Mouse (Mus musculus): ENCODE measurements at regions not wholly inside any gene's neighbourhood (a gene's known extent, or its start where the extent isn't known, plus 50 kb on each side); places are given as distances from the start of the nearest gene placed in this dataset.

DNA sequence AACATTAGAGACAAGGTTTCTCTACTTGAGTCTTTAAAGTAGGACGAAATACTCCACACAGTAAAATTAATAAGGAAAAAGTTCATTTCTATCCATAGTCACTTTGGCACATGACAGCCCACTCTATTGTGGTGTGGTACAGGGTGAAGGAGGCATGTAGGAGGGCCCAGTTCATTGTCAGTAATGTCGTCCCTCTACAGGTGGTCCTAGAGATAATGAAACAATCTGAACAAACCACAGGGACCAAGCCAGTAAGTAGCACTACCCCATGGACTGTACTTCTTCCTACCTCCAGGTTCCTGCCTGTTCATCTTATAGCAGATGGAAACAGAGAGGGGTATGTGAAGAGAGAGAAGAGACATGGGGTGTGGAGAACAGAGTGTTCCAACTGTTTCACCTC is 102.1 kb upstream of the Mtap start:
- Histone ChIP-seq H3K27me3 (replicated peaks) (no peaks in the 10 kb centered on the region), H3K4me1 (ENCODE audit: control insufficient read depth in 1 of 2, insufficient read depth in 2 of 2) (no peaks in the 10 kb centered on the region), H3K79me2 (replicated peaks; ENCODE audit: control insufficient read depth, extremely low read depth, insufficient read depth, poor library complexity, severe bottlenecking) (no peaks in the 10 kb centered on the region), H3K9me3 (replicated peaks; ENCODE audit: low read length) (no peaks in the 10 kb centered on the region), H3K9ac (ENCODE audit: insufficient read depth, low read depth) (no peak overlapping the region), H3K4me2 (ENCODE audit: insufficient read depth, low read depth, poor library complexity, severe bottlenecking) (no peak overlapping the region), H3K36me3 (replicated peaks in 1 of 2; ENCODE audit: control insufficient read depth in 1 of 2, insufficient read depth in 1 of 2, low read length in 1 of 2) (no peaks in the 10 kb centered on the region), H3K4me3 (replicated peaks in 1 of 3; ENCODE audit: low read depth in 2 of 3, low read length in 2 of 3, poor library complexity in 1 of 3) (no peak overlapping the region), H3K27ac (ENCODE audit: insufficient read depth, low read depth) (no peak overlapping the region)
- dilution Hi-C loops (cut with MboI; ENCODE audit: extremely low pct_ligation_motif_present, extremely low pct_unique_long_range_greater_than_20kb, low sequenced_read_pairs) (no loop called here), in situ Hi-C loops (cut with MboI; ENCODE audit: low pct_ligation_motif_present, low pct_unique_long_range_greater_than_20kb, low sequenced_read_pairs) (no loop called here)
- DNase-seq (ENCODE audit: extremely low read depth) = no peak
- no peak for TF ChIP-seq ZKSCAN1 (IDR thresholded peaks at IDR 0.05; ENCODE audit: borderline replicate concordance, low read depth, low read length)
- no peak for TF ChIP-seq CHD1 (IDR thresholded peaks at IDR 0.05; ENCODE audit: low read depth, low read length)
- TF ChIP-seq ZNF384 (IDR thresholded peaks at IDR 0.05; ENCODE audit: low read depth, low read length) = no peak
- no peak for TF ChIP-seq MAFK (IDR thresholded peaks at IDR 0.05; ENCODE audit: insufficient replicate concordance, low read length)
- no peak for TF ChIP-seq CTCF (conservative IDR thresholded peaks at IDR 0.05 in 1 of 2, IDR thresholded peaks at IDR 0.05 in 1 of 2; ENCODE audit: low read depth in 2 of 2, low read length in 2 of 2)

DNA sequence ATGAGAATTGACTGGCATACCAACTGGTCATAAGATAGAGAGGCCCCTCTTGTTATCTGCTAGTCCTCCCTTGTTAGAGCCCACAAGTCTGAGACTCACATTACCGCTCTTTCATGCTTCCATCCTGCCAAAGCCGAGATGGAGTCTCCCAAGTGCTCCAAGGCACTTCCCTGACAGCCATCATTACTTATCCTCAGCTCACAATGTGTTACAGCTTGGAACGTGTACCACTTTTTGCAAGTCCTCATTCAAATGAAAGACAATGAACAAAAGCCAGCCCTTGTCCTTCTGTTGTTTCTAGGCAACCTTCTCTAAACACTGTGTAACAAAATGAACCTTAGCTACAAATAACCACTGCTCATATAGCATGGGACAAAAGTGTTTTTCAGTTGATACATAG is 102.6 kb upstream of the Mtap start:
- H3K79me2 ChIP-seq (replicated peaks; ENCODE audit: control insufficient read depth, extremely low read depth, insufficient read depth, poor library complexity, severe bottlenecking) = no peaks in the 10 kb centered on the region
- TF ChIP-seq TCF12 (IDR thresholded peaks at IDR 0.05; ENCODE audit: low read depth, low read length) (no peak), JUN (IDR thresholded peaks at IDR 0.05; ENCODE audit: insufficient read depth, low read depth, low read length) (no peak), NRF1 (IDR thresholded peaks at IDR 0.05; ENCODE audit: low read depth, low read length) (no peak), ELF1 (IDR thresholded peaks at IDR 0.05; ENCODE audit: low read depth, low read length) (no peak), MYC (IDR thresholded peaks at IDR 0.05; ENCODE audit: low read depth, low read length) (no peak), BHLHE40 (IDR thresholded peaks at IDR 0.05; ENCODE audit: low read depth, low read length) (no peak), UBTF (IDR thresholded peaks at IDR 0.05; ENCODE audit: low read depth, low read length) (no peak), TBP (conservative IDR thresholded peaks at IDR 0.05; ENCODE audit: low read depth, low read length) (no peak), HCFC1 (IDR thresholded peaks at IDR 0.05; ENCODE audit: low read depth, low read length) (no peak), ZC3H11A (IDR thresholded peaks at IDR 0.05; ENCODE audit: low read depth, low read length) (no peak), MEF2A (IDR thresholded peaks at IDR 0.05; ENCODE audit: borderline replicate concordance, low read depth, low read length) (no peak), PAX5 (IDR thresholded peaks at IDR 0.05; ENCODE audit: low read length) (no peak), CHD1 (IDR thresholded peaks at IDR 0.05; ENCODE audit: low read depth, low read length) (no peak), MAX (IDR thresholded peaks at IDR 0.05; ENCODE audit: low read length) (no peak), KAT2A (IDR thresholded peaks at IDR 0.05; ENCODE audit: insufficient replicate concordance, low read length) (no peak), USF1 (IDR thresholded peaks at IDR 0.05; ENCODE audit: low read depth, low read length) (no peak), GABPA (IDR thresholded peaks at IDR 0.05; ENCODE audit: insufficient replicate concordance, low read depth, low read length) (no peak)
- no peaks in the 10 kb centered on the region for H3K9me3 ChIP-seq (replicated peaks; ENCODE audit: low read length)
- H3K4me1 ChIP-seq (ENCODE audit: control insufficient read depth in 1 of 2, insufficient read depth in 2 of 2) = no peaks in the 10 kb centered on the region
- no peaks in the 10 kb centered on the region for H3K27me3 ChIP-seq (replicated peaks)
- in situ Hi-C loops (cut with MboI; ENCODE audit: low pct_ligation_motif_present, low pct_unique_long_range_greater_than_20kb, low sequenced_read_pairs) = no loop called here
- H3K27ac ChIP-seq (ENCODE audit: insufficient read depth, low read depth) = no peak overlapping the region
- H3K9ac ChIP-seq (ENCODE audit: insufficient read depth, low read depth) = no peak overlapping the region
- no peaks in the 10 kb centered on the region for H3K36me3 ChIP-seq (replicated peaks in 1 of 2; ENCODE audit: control insufficient read depth in 1 of 2, insufficient read depth in 1 of 2, low read length in 1 of 2)
- no peak overlapping the region for H3K4me2 ChIP-seq (ENCODE audit: insufficient read depth, low read depth, poor library complexity, severe bottlenecking)
- no peak for DNase-seq (ENCODE audit: extremely low read depth)
- H3K4me3 ChIP-seq (replicated peaks in 1 of 3; ENCODE audit: low read depth in 2 of 3, low read length in 2 of 3, poor library complexity in 1 of 3) = no peak overlapping the region
- dilution Hi-C loops (cut with MboI; ENCODE audit: extremely low pct_ligation_motif_present, extremely low pct_unique_long_range_greater_than_20kb, low sequenced_read_pairs) = no loop called here
